ENCODE assay signal across 25 mouse cellular contexts in genomic region chr4:137963431-137963830, GRCm38 (mm10).
"Had no signal": no experiment of that assay in that cellular context is flagged by ENCODE, and none has a peak within 500 bp of the region (broad histone marks: within the 10 kb centered on the region; RNA-seq: fewer than 3 reads in every experiment).

No protein-coding gene starts in this region.

- H3K4me2 ChIP-seq: limb, embryonic 12.5 days; limb, embryonic 13.5 days; limb, embryonic 15.5 days; liver, embryonic 11.5 days; liver, embryonic 12.5 days; liver, embryonic 13.5 days; liver, embryonic 15.5 days; lung, embryonic 14.5 days; lung, embryonic 15.5 days; midbrain, embryonic 11.5 days; midbrain, embryonic 12.5 days; midbrain, embryonic 13.5 days; midbrain, embryonic 15.5 days; neural tube, embryonic 12.5 days; neural tube, embryonic 13.5 days had no signal

- H3K4me3 ChIP-seq: limb, embryonic 10.5 days; limb, embryonic 12.5 days; limb, embryonic 13.5 days; limb, embryonic 15.5 days; liver, embryonic 12.5 days; liver, embryonic 13.5 days; liver, embryonic 15.5 days; lung, embryonic 15.5 days; megakaryocyte, embryonic 14.5 days; midbrain, embryonic 10.5 days; midbrain, embryonic 12.5 days; midbrain, embryonic 13.5 days; midbrain, embryonic 15.5 days; myocyte; neural tube, embryonic 12.5 days; neural tube, embryonic 13.5 days had no signal

- ATAC-seq: liver, embryonic 12.5 days had no signal

- H3K9ac ChIP-seq: limb, embryonic 12.5 days; limb, embryonic 13.5 days; limb, embryonic 15.5 days; liver, embryonic 12.5 days; liver, embryonic 13.5 days; liver, embryonic 14.5 days; liver, embryonic 15.5 days; liver, postnatal 0 days; lung, embryonic 14.5 days; lung, embryonic 15.5 days; midbrain, embryonic 12.5 days; midbrain, embryonic 13.5 days; midbrain, embryonic 15.5 days; neural tube, embryonic 12.5 days; neural tube, embryonic 13.5 days had no signal

- H3K27me3 ChIP-seq: limb, embryonic 12.5 days; limb, embryonic 13.5 days; limb, embryonic 15.5 days; liver, embryonic 12.5 days; liver, embryonic 13.5 days; liver, embryonic 15.5 days; lung, embryonic 15.5 days; midbrain, embryonic 12.5 days; midbrain, embryonic 13.5 days; midbrain, embryonic 15.5 days; neural tube, embryonic 12.5 days; neural tube, embryonic 13.5 days had no signal

- H3K27ac ChIP-seq: limb, embryonic 10.5 days; limb, embryonic 12.5 days; limb, embryonic 13.5 days; limb, embryonic 15.5 days; liver, embryonic 12.5 days; liver, embryonic 13.5 days; liver, embryonic 14.5 days; liver, embryonic 15.5 days; lung, embryonic 15.5 days; macrophage; midbrain, embryonic 10.5 days; midbrain, embryonic 12.5 days; midbrain, embryonic 13.5 days; midbrain, embryonic 15.5 days; neural tube, embryonic 12.5 days; neural tube, embryonic 13.5 days had no signal

- H3K9me3 ChIP-seq: limb, embryonic 15.5 days; liver, embryonic 13.5 days; liver, embryonic 15.5 days; lung, embryonic 15.5 days; midbrain, embryonic 13.5 days; midbrain, embryonic 15.5 days; neural tube, embryonic 13.5 days had no signal

- DNase-seq: liver; liver, embryonic 13.5 days; liver, postnatal 0 days; lung, adult 2 months; lung, embryonic 14.5 days; lung, postnatal 14 days had no signal

- H3K4me1 ChIP-seq: limb, embryonic 10.5 days; limb, embryonic 12.5 days; limb, embryonic 13.5 days; limb, embryonic 15.5 days; liver, embryonic 15.5 days; midbrain, embryonic 10.5 days; midbrain, embryonic 12.5 days; midbrain, embryonic 13.5 days; midbrain, embryonic 15.5 days; neural tube, embryonic 12.5 days; neural tube, embryonic 13.5 days had no signal
